Mouse (Mus musculus) 3134 (cell line): ENCODE data around the gene Anapc7.
"Not testable (repeated sequence)": the region's sequence is repeated elsewhere in the genome, so short reads cannot be mapped to it uniquely, and the experiment has no call there.

Source experiments
- DNase-seq: peaks from one replicate; pipeline ENCODE4 v3.0.0-alpha.2; 2011; ENCODE audit warnings: low spot score; ENCODE audit not compliant: insufficient read length; ENCODE audit errors: extremely low read depth

Gene Anapc7

GRCm38 (mm10) chr5:122403362-122403761 lies 18.1 kb upstream of the Anapc7 start:
- no peak for DNase-seq

GRCm38 (mm10) chr5:122405537-122405936 lies 16.0 kb upstream of the Anapc7 start:
- DNase-seq = no peak

- no peak for DNase-seq
These were observed 11.5 kb upstream of the Anapc7 start for GRCm38 (mm10) chr5:122409692-122410645.

DNA sequence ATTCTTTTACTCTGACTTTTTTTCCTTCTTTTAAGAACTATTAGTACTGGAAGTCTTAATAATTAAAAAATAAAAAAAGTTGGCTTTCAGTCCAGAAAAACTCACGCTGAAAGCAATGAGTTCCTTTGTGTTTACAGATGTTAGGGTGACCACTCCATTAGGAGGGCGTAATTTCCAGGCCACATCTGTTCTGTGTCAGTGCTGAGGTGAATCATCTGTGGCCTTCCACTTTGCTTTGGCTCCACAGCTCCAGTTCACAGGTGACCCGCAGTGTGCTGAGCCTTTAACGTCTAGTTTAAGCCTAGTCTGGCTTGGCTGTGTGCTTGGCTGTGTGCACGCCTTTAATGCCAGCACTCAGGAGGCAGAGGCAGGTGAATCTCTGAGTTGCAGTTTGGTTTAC lies 9.6 kb upstream of the Anapc7 start:
- DNase-seq = no peak

DNA sequence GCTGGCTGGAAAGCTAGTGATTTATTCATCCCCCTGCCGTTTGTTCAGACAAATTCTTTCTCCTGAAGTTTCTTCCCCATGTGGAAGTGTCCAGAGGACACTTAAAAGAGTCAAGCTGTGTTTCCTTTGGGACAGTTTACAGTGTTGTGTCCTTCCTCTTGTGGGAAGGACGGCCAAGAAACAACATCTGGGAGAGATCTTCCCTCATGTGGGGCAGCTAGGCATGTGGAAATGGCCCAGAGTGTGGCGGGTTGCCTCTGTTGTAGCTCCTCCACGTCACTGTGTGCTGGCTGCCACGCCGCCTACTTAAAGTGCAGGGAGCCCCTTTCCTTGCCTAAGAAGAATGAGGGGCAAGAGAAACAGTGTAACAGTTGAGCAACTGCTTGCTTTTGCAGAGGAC lies 8.7 kb upstream of the Anapc7 start:
- no peak for DNase-seq

DNA sequence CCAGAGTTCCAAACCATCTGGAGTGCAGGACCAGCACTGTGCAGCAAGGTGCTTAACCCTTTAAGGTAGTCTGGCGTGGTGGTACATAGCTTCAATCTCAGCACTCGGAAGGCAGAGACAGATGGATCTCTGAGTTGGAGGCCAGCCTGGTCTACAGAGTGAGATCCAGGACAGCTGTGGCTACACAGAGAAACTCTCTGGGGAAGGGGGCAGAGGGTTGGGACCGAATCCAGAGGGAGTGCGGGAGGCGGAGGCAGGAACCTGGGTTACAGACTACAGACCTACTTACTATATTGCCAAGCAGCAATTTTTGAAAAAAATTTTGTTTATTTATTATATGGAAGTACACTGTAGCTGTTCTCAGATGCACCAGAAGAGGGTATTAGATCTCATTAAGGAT lies 7.1 kb upstream of the Anapc7 start:
- DNase-seq = no peak

- DNase-seq = no peak
These were observed 6.0 kb upstream of the Anapc7 start for GRCm38 (mm10) chr5:122415465-122415864.

GRCm38 (mm10) chr5:122420676-122421075 lies 817 bp upstream of the Anapc7 start:
- not testable (repeated sequence) for DNase-seq

GRCm38 (mm10) chr5:122422071-122422964 lies 825 bp downstream of the Anapc7 start:
- DNase-seq = peak; percentile 81

- DNase-seq = no peak
These were observed 1.6 kb downstream of the Anapc7 start for GRCm38 (mm10) chr5:122423083-122423482.

GRCm38 (mm10) chr5:122425550-122425949 lies 4.1 kb downstream of the Anapc7 start:
- no peak for DNase-seq

DNA sequence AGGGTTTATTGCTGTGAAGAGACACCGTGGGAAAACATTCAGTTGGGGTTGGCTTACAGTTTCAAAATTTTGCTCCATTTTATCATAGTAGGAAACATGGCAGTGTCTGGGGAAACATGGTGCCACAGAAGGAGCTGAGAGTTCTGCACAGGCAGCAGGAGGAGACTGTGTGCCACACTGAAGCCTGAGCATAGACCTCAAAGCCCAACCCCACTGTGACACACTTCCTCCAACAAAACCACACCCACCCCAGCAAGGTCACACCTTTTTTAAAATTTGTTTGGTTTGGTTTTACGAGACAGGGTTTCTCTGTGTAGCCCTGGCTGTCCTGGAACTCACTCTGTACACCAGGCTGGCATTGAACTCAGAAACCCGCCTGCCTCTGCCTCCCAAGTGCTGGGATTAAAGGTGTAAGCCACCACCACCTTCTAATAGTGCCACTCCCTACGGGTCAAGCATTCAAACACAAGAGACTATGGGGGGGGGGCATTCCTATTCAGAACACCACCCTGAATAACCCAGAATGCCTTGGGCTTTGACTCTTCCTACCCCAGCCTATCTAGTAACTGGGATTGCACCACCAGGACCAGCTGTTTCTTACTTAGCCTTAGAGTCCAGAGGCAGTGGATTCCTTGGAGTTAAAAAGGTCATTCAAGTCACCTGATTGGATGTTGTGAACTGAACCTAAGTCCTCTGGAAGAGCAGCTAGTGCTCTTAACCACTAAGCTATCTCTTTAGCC lies 8.7 kb downstream of the Anapc7 start:
- no peak for DNase-seq

DNA sequence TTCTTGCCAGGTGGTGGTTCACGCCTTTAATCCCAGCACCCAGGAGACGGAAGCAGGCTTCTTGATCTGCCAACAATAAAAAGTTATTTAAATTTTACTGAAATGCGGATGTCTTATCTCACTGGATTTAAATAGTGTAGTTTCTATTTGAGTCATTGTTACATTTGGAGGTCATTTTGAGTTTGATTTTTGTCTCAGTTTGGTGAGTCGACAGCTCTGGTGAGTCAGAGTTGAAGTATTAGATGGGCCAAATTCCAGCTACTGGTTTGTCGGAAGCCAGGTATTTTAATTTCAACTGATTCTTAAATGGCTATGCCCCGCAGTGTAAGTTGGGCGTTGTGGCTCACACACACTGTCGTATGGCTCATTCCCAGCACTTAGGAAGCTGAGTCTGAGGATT lies 9.7 kb downstream of the Anapc7 start:
- DNase-seq = no peak

GRCm38 (mm10) chr5:122434541-122434940 lies 13.0 kb downstream of the Anapc7 start:
- no peak for DNase-seq

- DNase-seq = no peak
These were observed 18.1 kb downstream of the Anapc7 start for GRCm38 (mm10) chr5:122439400-122440094.

DNA sequence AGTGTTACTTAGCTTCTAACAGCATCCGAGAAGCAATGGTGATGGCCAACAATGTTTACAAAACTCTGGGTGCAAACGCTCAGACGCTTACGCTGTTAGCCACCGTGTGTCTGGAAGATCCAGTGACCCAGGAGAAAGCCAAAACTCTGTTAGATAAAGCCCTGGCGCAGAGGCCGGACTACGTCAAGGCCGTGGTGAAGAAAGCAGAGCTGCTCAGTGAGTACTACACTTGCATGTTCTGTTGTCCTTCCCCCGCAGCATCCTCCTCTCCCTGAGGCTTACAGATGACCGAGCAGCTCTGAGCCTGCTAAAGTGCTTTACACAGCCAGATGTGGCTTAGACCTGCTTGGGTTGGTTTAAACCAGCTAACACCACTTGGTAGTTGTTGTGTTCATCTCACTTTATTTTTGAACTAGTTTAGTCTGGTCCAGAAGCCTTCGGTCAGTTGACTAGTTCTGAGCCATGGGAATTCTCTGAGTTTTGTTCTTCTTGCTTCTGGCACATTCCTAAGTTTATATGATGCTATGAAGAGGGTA lies 18.7 kb downstream of the Anapc7 start:
- DNase-seq = no peak

DNA sequence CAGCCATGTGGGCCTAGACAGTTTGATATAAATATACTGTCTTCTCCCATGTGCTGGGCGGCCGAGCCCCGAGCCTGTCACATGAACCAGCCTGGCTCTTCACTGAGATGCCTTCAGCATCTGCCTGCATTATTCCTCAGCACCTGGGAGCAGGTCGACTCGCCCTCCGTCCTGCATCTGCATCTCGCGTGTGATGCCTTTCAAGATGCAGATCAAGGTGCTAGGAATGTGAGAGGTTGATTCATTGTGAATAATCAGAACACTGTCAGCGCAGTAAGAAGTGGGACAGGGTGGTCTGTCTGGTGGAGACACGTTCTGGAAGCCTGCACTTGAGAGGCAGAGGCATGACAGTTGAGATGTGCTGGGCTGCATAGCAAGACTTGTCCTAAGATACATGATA lies 23.0 kb downstream of the Anapc7 start:
- DNase-seq = no peak

DNA sequence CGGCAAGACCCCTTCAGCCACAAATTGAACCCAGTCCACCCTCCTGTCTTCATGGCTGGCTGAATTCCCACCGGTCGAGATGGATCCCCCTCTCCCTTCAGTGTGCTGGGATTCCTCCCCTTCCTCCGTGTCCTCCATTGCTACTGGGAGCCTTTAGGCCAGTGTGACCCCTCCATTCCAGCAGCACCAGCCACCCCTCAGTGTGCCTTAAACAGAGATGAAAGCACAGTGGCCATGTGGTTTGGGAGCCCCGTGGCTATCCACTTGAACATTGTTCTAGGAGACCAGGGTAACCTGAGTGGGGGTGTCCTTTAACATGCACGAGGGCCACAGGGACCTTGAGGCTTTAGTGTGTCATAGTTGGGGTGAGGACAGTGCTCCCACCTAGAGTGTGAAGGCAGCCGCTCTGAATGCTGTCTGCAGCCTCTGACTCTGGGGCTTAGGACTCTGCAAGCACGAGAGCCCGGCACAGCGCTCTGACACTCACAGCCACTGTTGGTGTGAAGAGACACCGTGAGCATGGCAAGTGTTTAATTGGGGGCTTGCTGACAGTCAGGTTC lies 23.6 kb downstream of the Anapc7 start:
- DNase-seq = no peak

GRCm38 (mm10) chr5:122447857-122448256 lies 26.4 kb downstream of the Anapc7 start:
- DNase-seq = peak; percentile 26

GRCm38 (mm10) chr5:122448869-122449268 lies 27.4 kb downstream of the Anapc7 start:
- DNase-seq = no peak
